Mouse (Mus musculus): Measurements from ENCODE around the gene Sdhc. TPM values are rescaled to one million over a fixed set of nuclear protein-coding genes. Genes with fewer than 3 reads are reported as not detected.
"Not testable (repeated sequence)": the region's sequence is repeated elsewhere in the genome, so short reads cannot be mapped to it uniquely, and the experiment has no call there.

Sdhc gene
- polyA plus RNA-seq, 1 experiment from 2014 or later = 301 TPM

- H3K27ac ChIP-seq (replicated peaks); H3K9me3 ChIP-seq (replicated peaks); H3K36me3 ChIP-seq: not testable (repeated sequence)
- peaks cover 15% of the 10 kb centered on the region for H3K4me1 ChIP-seq
- peak; percentile 30 for DNase-seq (ENCODE audit: low spot score)
- H3K27me3 ChIP-seq (ENCODE audit: low read depth, poor library complexity, severe bottlenecking) = peaks cover 48% of the 10 kb centered on the region
- peak overlapping the region; percentile 35 for H3K4me3 ChIP-seq
- WGBS = 3% methylated on average over 10 of the region's 10 CpGs
These were observed 62.0 kb downstream of the Sdhc start for GRCm38 (mm10) chr1:171088237-171088869.

GRCm38 (mm10) chr1:171085718-171086117 lies 64.7 kb downstream of the Sdhc start:
- peak; percentile 66 for DNase-seq (ENCODE audit: low spot score)
- peaks cover 15% of the 10 kb centered on the region for H3K4me1 ChIP-seq
- peak overlapping the region; percentile 67 for H3K4me3 ChIP-seq
- H3K36me3 ChIP-seq = no peaks in the 10 kb centered on the region
- peak overlapping the region; percentile 63; the same call in 1 of the 2 replicates for H3K27ac ChIP-seq (replicated peaks)
- WGBS = under 1% methylated on average over 26 of the region's 26 CpGs
- peaks cover 56% of the 10 kb centered on the region for H3K27me3 ChIP-seq (ENCODE audit: low read depth, poor library complexity, severe bottlenecking)
- no peaks in the 10 kb centered on the region for H3K9me3 ChIP-seq (replicated peaks)

GRCm38 (mm10) chr1:171081512-171082231 lies 68.7 kb downstream of the Sdhc start:
- Histone ChIP-seq H3K4me1 (peaks cover 12% of the 10 kb centered on the region), H3K27me3 (ENCODE audit: low read depth, poor library complexity, severe bottlenecking) (peaks cover 54% of the 10 kb centered on the region)
- not testable (repeated sequence) for H3K9me3 ChIP-seq (replicated peaks); H3K36me3 ChIP-seq; DNase-seq (ENCODE audit: low spot score); H3K4me3 ChIP-seq; H3K27ac ChIP-seq (replicated peaks)
- 32% methylated on average over 12 of the region's 17 CpGs for WGBS

GRCm38 (mm10) chr1:171079825-171080224 lies 70.6 kb downstream of the Sdhc start:
- H3K36me3 ChIP-seq; H3K27ac ChIP-seq (replicated peaks); H3K4me1 ChIP-seq; H3K4me3 ChIP-seq; DNase-seq (ENCODE audit: low spot score); H3K9me3 ChIP-seq (replicated peaks): not testable (repeated sequence)
- no CpG with 5 or more reads among the region's 43 CpGs for WGBS
- H3K27me3 ChIP-seq (ENCODE audit: low read depth, poor library complexity, severe bottlenecking) = peaks cover 44% of the 10 kb centered on the region

GRCm38 (mm10) chr1:171079345-171079744 lies 71.1 kb downstream of the Sdhc start:
- WGBS = 0% methylated on average over 1 of the region's 35 CpGs
- H3K27ac ChIP-seq (replicated peaks); H3K4me1 ChIP-seq; H3K4me3 ChIP-seq; H3K36me3 ChIP-seq; H3K9me3 ChIP-seq (replicated peaks); DNase-seq (ENCODE audit: low spot score): not testable (repeated sequence)
- peaks cover 42% of the 10 kb centered on the region for H3K27me3 ChIP-seq (ENCODE audit: low read depth, poor library complexity, severe bottlenecking)

GRCm38 (mm10) chr1:171078419-171078818 lies 72.0 kb downstream of the Sdhc start:
- 27% methylated on average over 12 of the region's 12 CpGs for WGBS
- not testable (repeated sequence) for H3K9me3 ChIP-seq (replicated peaks); H3K27ac ChIP-seq (replicated peaks); H3K36me3 ChIP-seq; H3K4me1 ChIP-seq; DNase-seq (ENCODE audit: low spot score)
- Histone ChIP-seq H3K4me3 (peak overlapping the region; percentile 40), H3K27me3 (ENCODE audit: low read depth, poor library complexity, severe bottlenecking) (peaks cover 51% of the 10 kb centered on the region)

- H3K4me1 ChIP-seq; H3K9me3 ChIP-seq (replicated peaks); H3K27ac ChIP-seq (replicated peaks); DNase-seq (ENCODE audit: low spot score); H3K36me3 ChIP-seq: not testable (repeated sequence)
- WGBS = 5% methylated on average over 20 of the region's 27 CpGs
- Histone ChIP-seq H3K27me3 (ENCODE audit: low read depth, poor library complexity, severe bottlenecking) (peaks cover 51% of the 10 kb centered on the region), H3K4me3 (peak overlapping the region; percentile 41)
These were observed 72.4 kb downstream of the Sdhc start for GRCm38 (mm10) chr1:171077955-171078354.

GRCm38 (mm10) chr1:171077192-171077591 lies 73.2 kb downstream of the Sdhc start:
- DNase-seq (ENCODE audit: low spot score); H3K9me3 ChIP-seq (replicated peaks); H3K36me3 ChIP-seq; H3K27ac ChIP-seq (replicated peaks); H3K4me3 ChIP-seq; H3K4me1 ChIP-seq: not testable (repeated sequence)
- WGBS = 34% methylated on average over 5 of the region's 5 CpGs
- H3K27me3 ChIP-seq (ENCODE audit: low read depth, poor library complexity, severe bottlenecking) = peaks cover 47% of the 10 kb centered on the region

Small RNA genes lying within 50 kb of the gene (microRNA-seq; reads per million reads assigned to microRNA genes)
- not detected for gene Gm27844

Other genes starting within 250 kb of the Sdhc start
- 0.14 TPM in 1 of 2 replicates, not detected in the other for gene Fcrlb, start 237.7 kb downstream of the Sdhc start, polyA plus RNA-seq (2016; fragmentation: Nextera tagmentation; extraction: Ambion mirVana)
- not detected in 2 replicates for gene Fcrla, start 223.0 kb downstream of the Sdhc start, polyA plus RNA-seq (2016; fragmentation: Nextera tagmentation; extraction: Ambion mirVana)
- 0.40 TPM in 1 of 2 replicates, not detected in the other for gene Fcgr2b, start 174.1 kb downstream of the Sdhc start, polyA plus RNA-seq (2016; fragmentation: Nextera tagmentation; extraction: Ambion mirVana)
- 0.25 TPM in 1 of 2 replicates, not detected in the other for gene Fcgr4, start 131.7 kb downstream of the Sdhc start, polyA plus RNA-seq (2016; fragmentation: Nextera tagmentation; extraction: Ambion mirVana)
- gene Fcgr3, start 85.7 kb downstream of the Sdhc start, polyA plus RNA-seq (2016; fragmentation: Nextera tagmentation; extraction: Ambion mirVana) = 5.5 and 7.8 TPM in 2 replicates
- 2.8 and 2.9 TPM in 2 replicates for gene Cfap126, start 36.7 kb downstream of the Sdhc start, polyA plus RNA-seq (2016; fragmentation: Nextera tagmentation; extraction: Ambion mirVana)
- gene Mpz, start 108 bp upstream of the Sdhc start, polyA plus RNA-seq (2016; fragmentation: Nextera tagmentation; extraction: Ambion mirVana) = 0.26 TPM in 1 of 2 replicates, not detected in the other
- 26.7 and 35.9 TPM in 2 replicates for gene Pcp4l1, start 45.7 kb upstream of the Sdhc start, polyA plus RNA-seq (2016; fragmentation: Nextera tagmentation; extraction: Ambion mirVana)
- gene Nr1i3, start 63.4 kb upstream of the Sdhc start, polyA plus RNA-seq (2016; fragmentation: Nextera tagmentation; extraction: Ambion mirVana) = 0.28 and 0.36 TPM in 2 replicates
- 32.2 and 34.7 TPM in 2 replicates for gene Tomm40l, start 71.9 kb upstream of the Sdhc start, polyA plus RNA-seq (2016; fragmentation: Nextera tagmentation; extraction: Ambion mirVana)
- 4.1 and 4.4 TPM in 2 replicates for gene Apoa2, start 74.5 kb upstream of the Sdhc start, polyA plus RNA-seq (2016; fragmentation: Nextera tagmentation; extraction: Ambion mirVana)
- gene Fcer1g, start 83.8 kb upstream of the Sdhc start, polyA plus RNA-seq (2016; fragmentation: Nextera tagmentation; extraction: Ambion mirVana) = 12.7 and 21.1 TPM in 2 replicates
- 9.9 and 10.9 TPM in 2 replicates for gene Adamts4, start 99.8 kb upstream of the Sdhc start, polyA plus RNA-seq (2016; fragmentation: Nextera tagmentation; extraction: Ambion mirVana)
- gene Ndufs2, start 100.8 kb upstream of the Sdhc start, polyA plus RNA-seq (2016; fragmentation: Nextera tagmentation; extraction: Ambion mirVana) = 267 and 268 TPM in 2 replicates
- 63.5 and 69.5 TPM in 2 replicates for gene B4galt3, start 119.7 kb upstream of the Sdhc start, polyA plus RNA-seq (2016; fragmentation: Nextera tagmentation; extraction: Ambion mirVana)
- gene Ppox, start 130.6 kb upstream of the Sdhc start, polyA plus RNA-seq (2016; fragmentation: Nextera tagmentation; extraction: Ambion mirVana) = 53.0 and 63.9 TPM in 2 replicates
- 102 and 109 TPM in 2 replicates for gene Usp21, start 137.4 kb upstream of the Sdhc start, polyA plus RNA-seq (2016; fragmentation: Nextera tagmentation; extraction: Ambion mirVana)
- gene Ufc1, start 144.4 kb upstream of the Sdhc start, polyA plus RNA-seq (2016; fragmentation: Nextera tagmentation; extraction: Ambion mirVana) = 102 and 108 TPM in 2 replicates
- 48.5 and 48.9 TPM in 2 replicates for gene Dedd, start 178.5 kb upstream of the Sdhc start, polyA plus RNA-seq (2016; fragmentation: Nextera tagmentation; extraction: Ambion mirVana)
- 39.4 and 43.5 TPM in 2 replicates for gene Nit1, start 195.0 kb upstream of the Sdhc start, polyA plus RNA-seq (2016; fragmentation: Nextera tagmentation; extraction: Ambion mirVana)
- gene Pfdn2, start 195.1 kb upstream of the Sdhc start, polyA plus RNA-seq (2016; fragmentation: Nextera tagmentation; extraction: Ambion mirVana) = 146 and 155 TPM in 2 replicates
- 1.8 and 2.3 TPM in 2 replicates for gene Klhdc9, start 210.2 kb upstream of the Sdhc start, polyA plus RNA-seq (2016; fragmentation: Nextera tagmentation; extraction: Ambion mirVana)
- gene Nectin4, start 219.5 kb upstream of the Sdhc start, polyA plus RNA-seq (2016; fragmentation: Nextera tagmentation; extraction: Ambion mirVana) = 0.60 and 1.2 TPM in 2 replicates
- gene Arhgap30, start 238.4 kb upstream of the Sdhc start, polyA plus RNA-seq (2016; fragmentation: Nextera tagmentation; extraction: Ambion mirVana) = 0.69 and 0.87 TPM in 2 replicates

Measured in midbrain, embryonic 10.5 days (tissue).